ENCODE assay signal across 8 mouse cellular contexts in the genomic region with DNA sequence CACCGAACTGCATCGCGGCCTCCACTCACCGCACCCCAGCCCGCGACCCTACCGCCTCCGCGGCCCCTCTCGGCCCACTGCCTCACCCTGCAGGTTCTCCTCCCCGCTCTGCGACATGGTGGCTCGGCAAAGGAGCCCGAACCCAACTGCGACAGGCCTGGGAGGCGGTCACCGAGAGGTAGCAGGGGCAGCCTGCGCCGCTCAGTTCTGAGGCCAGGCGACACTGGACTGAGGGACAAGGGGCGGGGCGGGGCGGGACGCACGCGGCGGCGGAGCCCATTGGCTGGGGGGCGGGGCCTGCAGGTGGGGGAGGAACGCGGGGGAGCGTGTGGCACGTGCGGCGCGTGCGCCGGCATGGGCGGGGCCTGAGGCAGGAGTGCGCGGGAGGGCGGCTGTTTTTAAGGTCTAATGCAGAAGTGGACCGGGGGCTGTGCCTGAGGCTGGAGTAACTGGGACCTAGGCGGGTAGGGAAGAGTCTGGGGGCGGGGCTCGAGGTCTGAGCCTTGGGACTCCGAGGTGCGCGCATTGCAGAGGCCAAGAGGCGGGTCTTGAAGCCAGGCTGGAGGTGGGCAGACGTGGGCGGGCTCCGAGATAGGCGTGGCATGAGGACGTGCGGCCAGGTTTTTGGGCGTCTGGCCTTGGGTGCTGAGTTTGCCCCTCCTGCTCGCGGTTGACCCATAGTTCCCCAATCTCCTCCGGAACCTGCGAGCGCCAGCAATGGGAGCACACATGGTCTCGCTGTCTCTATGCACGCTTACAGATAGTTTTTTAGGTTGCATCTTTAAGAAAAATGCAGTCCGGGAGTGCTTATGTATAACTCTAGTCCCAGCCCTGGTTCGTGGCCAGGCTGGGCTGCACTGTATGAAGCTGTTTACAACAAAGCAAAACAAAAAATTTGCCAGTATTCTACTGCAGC. TPM values are rescaled to one million over a fixed set of nuclear protein-coding genes. Genes with fewer than 3 reads are reported as not detected.
A peak's percentile ranks its signal among the peaks of the same experiment; 100 is the strongest.
DNase-seq lines count a peak whose midpoint lies in the region; ATAC-seq lines count a peak whose summit lies in the region.

A gene (minus strand): TSS at position 243 of the 916 bp plus-strand sequence.

- H3K4me2 ChIP-seq in hindbrain, embryonic 13.5 days = peak within 1 kb of the TSS; percentile 80

- peak within 1 kb of the TSS; percentile 72 for H3K4me3 ChIP-seq in hindbrain, embryonic 13.5 days

- DNase-seq in R1 (ENCODE audit: low read depth, low spot score) = peak; percentile 97
- peak; percentile 92 to 93 for DNase-seq in cerebellum, postnatal 14 days
- peak; percentile 61 to 68 for DNase-seq in frontal cortex, postnatal 25 days (ENCODE audit: low spot score in 2 of 2)
- DNase-seq in layer of hippocampus, postnatal 25 days (ENCODE audit: extremely low spot score in 1 of 2, low spot score in 1 of 2) = peak; percentile 72 to 78
- DNase-seq in lung, postnatal 14 days = peak; percentile 91
- peak; percentile 93 for DNase-seq in ovary, postnatal 36 days (ENCODE audit: low spot score)
- peak; percentile 88 for DNase-seq in thymus, postnatal 14 days

- peak within 1 kb of the TSS; percentile 90 for H3K9ac ChIP-seq in hindbrain, embryonic 13.5 days

- H3K4me1 ChIP-seq in hindbrain, embryonic 13.5 days (replicated peaks) = peaks cover 37% of the 10 kb centered on the region

- peaks cover 20% of the 10 kb centered on the region for H3K27me3 ChIP-seq in hindbrain, embryonic 13.5 days

- H3K27ac ChIP-seq in hindbrain, embryonic 13.5 days = peak within 1 kb of the TSS; percentile 61

- peak; percentile 96 for ATAC-seq in hindbrain, embryonic 13.5 days (ENCODE audit: low FRiP score)

- no peaks in the 10 kb centered on the region for H3K9me3 ChIP-seq in hindbrain, embryonic 13.5 days

- under 1% methylated on average over 54 of the region's 66 CpGs for WGBS in hindbrain, embryonic 13.5 days

- no peaks in the 10 kb centered on the region for H3K36me3 ChIP-seq in hindbrain, embryonic 13.5 days

RNA-seq across cellular contexts. Expression of the gene that starts here (rescaled TPM):
- polyA plus RNA-seq in hindbrain, embryonic 13.5 days (2015; fragmentation: Nextera tagmentation; extraction: Ambion mirVana) = 89.9 and 92.0 TPM in 2 replicates
- total RNA-seq in layer of hippocampus, postnatal 25 days (2021) = 100 to 1,000 TPM; 110 to 115 TPM

Comparison
In these comparisons a context has a peak if more than half of its experiments do, and no peak if none do; other contexts are left out.
1. Peak in every context shown above with its lines: DNase-seq, ATAC-seq, H3K4me3 ChIP-seq and H3K27ac ChIP-seq.